Mouse (Mus musculus): ENCODE data around the gene Aco1. TPM values are rescaled to one million over a fixed set of nuclear protein-coding genes. Genes with fewer than 3 reads are reported as not detected.

Aco1 gene
- total RNA-seq, 2 experiments from 2014 or later, result 32.6 to 33.0 TPM

GRCm38 (mm10) chr4:40240272-40240744 lies 97.4 kb downstream of the Aco1 start:
- DNase-seq (ENCODE audit: low spot score), result no peak
- intact Hi-C loops (cut with DNase I), result no loop called here

DNA sequence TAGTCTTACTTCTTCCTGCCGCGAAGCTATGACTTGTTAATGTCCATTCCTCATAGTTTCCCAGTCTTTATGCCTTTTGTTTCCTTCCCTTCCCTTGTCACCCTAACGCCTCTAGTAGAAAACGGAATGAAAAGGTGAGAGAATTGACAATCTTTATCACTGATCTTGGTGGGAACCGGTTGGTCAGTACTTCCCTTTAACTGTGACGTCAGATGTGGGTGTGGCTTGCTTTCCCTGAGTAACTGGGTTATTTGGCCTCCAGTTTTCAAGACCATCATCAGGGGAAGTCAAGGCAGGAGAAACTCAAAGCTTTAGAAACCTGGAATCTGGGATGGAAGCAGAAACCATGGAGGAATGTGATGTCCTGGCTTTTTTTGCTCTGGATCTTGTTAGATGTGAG lies 99.0 kb downstream of the Aco1 start:
- DNase-seq (ENCODE audit: low spot score), result no peak
- intact Hi-C loops (cut with DNase I), result no loop called here

DNA sequence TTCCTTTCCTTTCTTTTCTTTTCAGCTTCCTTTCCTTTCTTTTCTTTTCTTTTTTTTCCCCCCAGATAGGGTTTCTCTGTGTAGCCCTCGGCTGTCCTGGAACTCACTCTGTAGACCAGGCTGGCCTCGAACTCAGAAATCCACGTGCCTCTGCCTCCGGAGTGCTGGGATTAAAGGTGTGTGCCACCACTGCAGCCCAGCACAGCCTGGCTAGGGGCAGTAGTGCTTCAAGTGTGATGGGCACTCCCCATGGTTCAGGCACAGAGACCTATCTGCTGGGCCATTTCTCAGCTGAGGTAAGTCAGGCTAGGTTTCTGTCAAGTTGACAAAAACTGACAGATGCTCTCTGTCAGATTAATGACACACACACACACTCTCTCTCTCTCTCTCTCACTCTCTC lies 100.1 kb downstream of the Aco1 start:
- intact Hi-C loops (cut with DNase I), result no loop called here
- DNase-seq (ENCODE audit: low spot score), result no peak

- no peak for DNase-seq (ENCODE audit: low spot score)
- intact Hi-C loops (cut with DNase I), result no loop called here
These were observed 101.2 kb downstream of the Aco1 start for GRCm38 (mm10) chr4:40244035-40244434.

Other genes with a start within 250 kb of the Aco1 start
- 1 to 10 TPM; 7.8 to 7.9 TPM for gene Ddx58, start 96.7 kb downstream of the Aco1 start, total RNA-seq (2021)
- gene Smim27, start 126.5 kb downstream of the Aco1 start, total RNA-seq (2021), result 10 to 100 TPM; 39.4 to 41.1 TPM
- 10 to 100 TPM; 10.1 to 11.5 TPM for gene Topors, start 126.8 kb downstream of the Aco1 start, total RNA-seq (2021)
- gene Ndufb6, start 136.3 kb downstream of the Aco1 start, total RNA-seq (2021), result 100 to 1,000 TPM; 524 to 552 TPM